Mouse (Mus musculus) hematopoietic stem cell, adult 5-6 weeks (primary cell): Measurements from ENCODE around the gene Zfp683. TPM values are rescaled to one million over a fixed set of nuclear protein-coding genes. Genes with fewer than 3 reads are reported as not detected.
A peak's percentile ranks its signal among the peaks of the same experiment; 100 is the strongest.

Experiments
- ATAC-seq, 2 experiments: fragments of 125-278 bp in 1 of 2; replicated peaks in 1 of 2; 2 replicates each; pipeline ENCODE4 v1.8.0; 2016 to 2017; ENCODE audit warnings: inconsistent platforms in 2 of 2, mild to moderate bottlenecking in 2 of 2, moderate number of reproducible peaks in 2 of 2, low read depth in 1 of 2, moderate TSS enrichment in 1 of 2; ENCODE audit not compliant: low FRiP score in 2 of 2, poor library complexity in 2 of 2, severe bottlenecking in 2 of 2, insufficient read depth in 1 of 2, low TSS enrichment in 1 of 2
- total RNA-seq: library from RNA; stranded (forward); fragments of 172-1452, 232-1000 nt; gene quantifications from 2 replicates; pipeline ENCODE4 v1.2.3, GENCODE M21; 2017

Gene Zfp683
- total RNA-seq = 1.4 TPM in 1 of 2 replicates, not detected in the other

GRCm38 (mm10) chr4:134053538-134053937 is at the start of gene Zfp683:
TSS of gene Zfp683 (plus strand) at chr4:134053838.
- no peak for ATAC-seq

- ATAC-seq = no peak
Measured at GRCm38 (mm10) chr4:134005581-134006358, 47.9 kb upstream of the Zfp683 start.

- ATAC-seq = no peak
Measured at GRCm38 (mm10) chr4:134006845-134007244, 46.8 kb upstream of the Zfp683 start.

GRCm38 (mm10) chr4:134009709-134010108 is 43.9 kb upstream of the Zfp683 start:
- ATAC-seq = no peak

GRCm38 (mm10) chr4:134011450-134012414 is 41.9 kb upstream of the Zfp683 start:
- ATAC-seq = peak in 1 of 2 experiments; percentile 15; a peak in 1 of 4 replicates

- ATAC-seq = peak; percentile 75 to 84; a peak in 2 of 4 replicates
Measured at GRCm38 (mm10) chr4:134012858-134013528, 40.6 kb upstream of the Zfp683 start.

- ATAC-seq = no peak
Measured at GRCm38 (mm10) chr4:134016208-134016607, 37.4 kb upstream of the Zfp683 start.

- no peak for ATAC-seq
Measured at GRCm38 (mm10) chr4:134016767-134017166, 36.9 kb upstream of the Zfp683 start.

- ATAC-seq = no peak
Measured at GRCm38 (mm10) chr4:134017201-134017865, 36.3 kb upstream of the Zfp683 start.

- no peak for ATAC-seq
Measured at GRCm38 (mm10) chr4:134018038-134018778, 35.4 kb upstream of the Zfp683 start.

GRCm38 (mm10) chr4:134018779-134019145 is 34.9 kb upstream of the Zfp683 start, which contains the start of gene Lin28a:
TSS of gene Lin28a (minus strand) at chr4:134018841.
- ATAC-seq = no peak

- ATAC-seq = no peak
Measured at GRCm38 (mm10) chr4:134019210-134019609, 34.4 kb upstream of the Zfp683 start.

GRCm38 (mm10) chr4:134019641-134020351 is 33.8 kb upstream of the Zfp683 start:
- ATAC-seq = no peak

- peak; percentile 59 to 72; a peak in 2 of 4 replicates for ATAC-seq
Measured at GRCm38 (mm10) chr4:134020621-134021020, 33.0 kb upstream of the Zfp683 start.

- ATAC-seq = no peak
Measured at GRCm38 (mm10) chr4:134025802-134026201, 27.8 kb upstream of the Zfp683 start.

GRCm38 (mm10) chr4:134035953-134036352 is 17.7 kb upstream of the Zfp683 start:
- peak; percentile 75 to 86 for ATAC-seq
